Mouse (Mus musculus) cerebellum, postnatal 36 days (tissue): ENCODE measurements around the gene Ppp1cc.

Experiments
- DNase-seq, 2 experiments: peaks; one replicate each; pipeline ENCODE4 v3.0.0; 2021 to 2022; ENCODE audit warnings: mixed read lengths in 2 of 2

The Ppp1cc gene

GRCm38 (mm10) chr5:122157827-122158381, at the start of gene Ppp1cc:
TSS of gene Ppp1cc (plus strand) at chr5:122158278.
- DNase-seq = peak; percentile 87 to 92

DNA sequence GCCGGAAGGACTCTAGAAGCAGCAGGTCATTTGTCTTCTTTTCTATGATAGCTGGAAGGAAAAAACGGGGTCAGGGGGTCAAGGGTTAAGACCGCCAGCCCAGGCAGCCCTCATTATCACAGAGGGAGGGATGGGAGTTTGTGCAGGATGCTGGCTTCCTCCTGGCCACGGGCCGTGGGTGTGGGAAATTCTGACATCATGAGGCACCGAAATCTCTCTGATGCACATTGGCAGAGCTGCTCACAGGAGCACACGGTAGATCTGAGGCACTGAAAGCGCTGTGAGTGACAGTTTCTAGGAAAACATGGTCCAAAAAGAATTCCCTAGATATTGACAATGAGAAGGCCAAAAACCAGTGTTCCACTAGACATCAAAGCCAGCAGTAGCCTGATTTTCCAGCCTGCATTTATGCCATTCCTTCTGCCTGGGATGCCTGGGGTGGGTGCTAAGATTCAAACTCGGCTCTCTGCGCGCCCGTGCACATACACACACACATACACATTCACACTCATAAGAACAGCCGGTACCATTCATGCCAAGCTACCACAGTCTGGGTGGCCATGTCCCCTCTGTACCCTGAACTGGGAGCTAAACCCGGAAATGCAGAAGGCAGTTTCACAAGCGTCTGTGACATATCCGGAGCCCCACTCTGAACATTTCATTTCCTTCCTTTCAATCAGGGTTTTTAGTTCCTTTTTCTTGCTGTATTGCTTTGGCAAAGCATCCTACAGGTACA, 48.6 kb upstream of the Ppp1cc start:
- no peak for DNase-seq

DNA sequence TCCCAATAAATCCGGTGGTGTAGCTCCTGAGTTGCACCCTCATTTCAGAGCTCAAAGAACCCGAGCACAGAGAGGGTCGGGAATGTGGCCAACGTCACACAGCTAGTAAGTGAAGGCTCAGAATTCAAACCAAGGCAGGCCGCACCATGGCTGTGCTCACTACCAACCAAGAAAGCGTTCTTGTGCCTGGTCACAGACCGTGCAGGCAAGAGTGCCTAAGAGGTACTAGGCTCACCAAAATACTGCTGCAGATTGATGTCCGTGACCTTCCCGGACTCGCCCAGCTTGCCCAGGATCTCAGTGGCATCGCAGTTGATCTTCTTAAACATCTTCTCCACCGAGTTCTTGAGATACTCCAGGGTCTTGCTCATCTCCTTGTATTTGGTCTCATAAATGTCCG, 47.5 kb upstream of the Ppp1cc start:
- DNase-seq = no peak

DNA sequence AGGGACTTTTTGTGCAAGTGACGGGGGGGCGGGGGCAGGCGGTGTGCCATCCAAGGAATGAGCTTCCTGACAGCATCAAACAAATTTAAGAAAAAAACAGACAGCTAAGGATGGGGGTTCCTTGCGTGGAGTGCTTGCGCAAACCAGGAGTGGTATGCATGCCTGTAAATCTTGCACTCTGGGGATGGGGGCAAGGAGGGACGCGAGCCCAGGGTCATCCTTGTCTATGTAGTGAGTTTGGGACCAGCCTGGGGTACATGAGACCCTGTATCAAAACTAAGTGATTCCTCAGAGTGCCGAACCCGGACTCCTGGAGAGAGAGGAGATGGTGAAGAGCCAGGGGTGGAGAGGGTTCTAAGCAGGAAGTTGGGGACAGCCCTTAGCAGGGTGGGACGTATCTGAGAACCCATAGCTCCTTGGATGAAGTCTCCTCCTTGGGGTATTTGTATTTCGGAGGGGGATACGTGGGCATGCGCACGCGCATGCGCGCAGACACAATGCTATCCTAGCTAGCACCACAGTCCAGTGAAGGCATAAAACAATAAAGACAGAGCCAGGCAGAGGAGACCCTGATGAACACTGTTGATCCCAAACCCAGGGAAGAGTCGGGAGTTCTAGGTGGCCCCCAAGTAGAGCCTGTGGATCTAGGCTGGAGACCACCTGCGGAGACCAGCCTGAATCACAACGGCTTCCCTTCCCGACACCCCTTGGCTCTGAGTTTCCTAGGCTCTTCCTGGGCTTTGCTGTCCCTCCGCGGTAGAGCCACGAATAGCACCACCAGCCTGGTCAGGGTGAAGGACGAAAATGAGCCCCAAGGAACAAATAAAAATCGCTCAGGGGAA, 46.8 kb upstream of the Ppp1cc start:
- DNase-seq = no peak

- no peak for DNase-seq
These were observed 46.2 kb upstream of the Ppp1cc start for GRCm38 (mm10) chr5:122111933-122112248.

DNA sequence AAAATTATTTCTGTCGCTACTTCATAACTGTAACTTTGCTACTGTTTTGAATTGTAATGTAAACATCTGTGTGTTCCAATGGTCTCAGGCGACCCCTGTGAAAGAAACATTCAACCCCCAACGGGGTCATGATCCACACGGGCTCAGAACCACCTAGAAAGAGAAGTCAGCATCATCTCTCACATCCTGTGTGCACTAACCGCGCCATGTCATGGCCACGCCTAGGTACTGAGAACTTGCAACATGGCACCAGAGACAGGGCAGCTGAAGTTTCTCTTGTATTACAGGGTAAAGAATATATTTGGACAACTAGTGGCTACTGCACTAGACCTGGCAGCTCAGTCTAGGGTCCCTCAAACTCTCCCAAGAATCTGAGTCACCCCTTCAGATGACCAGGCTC, 44.6 kb upstream of the Ppp1cc start:
- no peak for DNase-seq

DNA sequence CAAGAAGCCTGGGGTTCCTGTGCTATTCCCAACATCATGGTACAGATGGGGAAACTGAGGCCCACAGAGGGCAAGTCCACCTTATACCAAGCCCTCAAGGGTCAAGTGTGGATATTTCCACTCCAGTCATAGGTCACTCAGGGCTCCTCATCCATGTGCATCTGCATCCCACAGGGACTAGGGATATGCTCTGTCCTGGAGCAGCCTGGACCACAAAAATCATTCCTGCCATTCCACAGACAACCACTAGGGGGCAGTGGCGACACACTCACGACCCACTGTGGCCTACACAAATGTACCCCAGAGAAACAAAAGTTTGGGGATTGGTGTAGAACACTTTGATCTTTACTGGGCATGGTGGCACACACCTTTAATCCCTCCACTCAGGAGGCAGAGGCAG, 43.9 kb upstream of the Ppp1cc start:
- DNase-seq = peak; percentile 69 to 80

GRCm38 (mm10) chr5:122115266-122115763, 42.8 kb upstream of the Ppp1cc start:
- DNase-seq = no peak

GRCm38 (mm10) chr5:122116243-122116642, 41.8 kb upstream of the Ppp1cc start:
- DNase-seq = no peak

DNA sequence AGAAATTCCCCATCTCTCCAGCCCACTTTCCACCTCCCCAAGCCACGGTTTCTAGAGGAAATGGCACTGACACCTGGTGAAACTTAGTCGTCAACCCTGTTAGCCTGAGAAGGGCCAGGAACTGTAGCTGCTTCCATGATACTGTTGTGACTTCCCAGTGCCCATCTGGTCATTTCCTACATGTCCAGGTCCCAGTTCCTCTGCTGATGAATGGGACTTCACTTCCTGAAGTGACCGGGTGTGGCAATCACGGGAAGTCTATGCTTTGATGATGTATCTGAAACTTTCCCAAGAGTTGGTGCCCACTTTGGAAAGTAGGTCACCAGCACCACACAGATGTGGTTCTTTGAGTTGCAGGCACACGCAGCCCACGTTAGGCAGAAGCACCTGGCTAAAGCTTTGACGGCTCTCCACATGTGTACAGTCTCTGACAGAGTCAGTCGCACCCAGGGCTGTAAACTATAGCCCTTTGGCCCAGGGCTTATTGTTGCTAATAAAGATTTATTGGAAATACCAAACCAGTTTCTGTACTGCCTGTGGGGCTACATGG, 32.8 kb upstream of the Ppp1cc start:
- DNase-seq = no peak

DNA sequence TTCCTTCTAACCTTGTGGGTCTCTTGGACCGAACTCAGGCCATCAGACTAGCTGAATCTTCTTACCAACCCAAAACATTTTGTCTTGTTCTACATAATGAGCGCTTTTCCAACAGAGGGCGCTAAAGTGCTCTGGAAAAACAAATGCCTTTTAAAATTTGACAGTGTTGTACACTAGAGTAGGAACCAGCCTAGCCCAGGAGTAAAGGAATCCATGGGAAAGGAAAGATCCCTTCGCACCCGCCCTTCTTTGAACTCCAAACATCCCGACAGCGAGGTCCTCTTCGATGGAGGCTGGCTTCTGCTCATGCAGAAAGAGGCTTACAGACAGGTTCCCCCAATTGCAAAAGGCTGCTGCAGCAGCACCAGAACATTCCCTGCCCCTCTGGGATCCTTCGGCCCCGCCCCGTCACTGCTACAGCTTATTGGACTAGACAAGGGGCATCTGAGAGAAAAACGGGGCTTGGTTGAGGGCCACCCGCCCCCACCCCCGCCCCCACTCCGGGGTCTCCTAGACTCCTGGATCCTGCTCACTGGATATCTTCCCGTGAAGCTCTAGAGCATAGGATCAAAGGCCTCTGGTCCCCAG, 28.9 kb upstream of the Ppp1cc start:
- peak; percentile 66 to 88 for DNase-seq

DNA sequence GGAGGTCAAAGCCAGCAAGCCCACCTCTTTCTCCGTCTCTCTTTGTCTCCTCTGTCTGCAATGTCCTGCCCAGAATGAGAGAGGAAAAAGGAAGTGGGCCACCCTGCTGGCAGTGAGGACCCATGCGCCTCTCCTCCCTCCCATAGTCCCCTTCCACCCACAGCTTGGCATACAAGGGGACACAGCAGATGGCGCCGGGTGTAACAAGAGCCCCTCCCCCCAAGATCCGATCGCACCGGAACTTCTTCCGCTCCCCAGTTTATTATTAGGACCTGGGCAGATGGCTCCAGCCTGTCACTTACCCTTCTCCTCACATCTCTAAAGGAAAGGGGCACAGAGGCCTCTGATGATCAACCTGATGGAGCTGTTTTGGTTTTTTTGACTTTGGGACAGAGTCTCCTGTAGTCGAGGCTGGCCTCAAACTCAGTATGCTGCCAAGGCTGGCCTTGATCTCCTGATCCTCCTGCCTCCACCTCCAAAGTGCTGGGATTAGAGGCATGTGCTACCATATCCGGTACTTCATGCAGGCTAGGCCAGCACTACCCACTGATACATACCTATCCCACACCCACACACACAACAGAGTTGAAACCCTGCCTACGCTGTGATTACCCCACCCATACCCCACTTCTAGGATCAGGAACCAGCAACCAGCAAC, 27.6 kb upstream of the Ppp1cc start:
- DNase-seq = peak; percentile 71 to 76

- peak; percentile 88 to 91 for DNase-seq
These were observed 26.7 kb upstream of the Ppp1cc start for GRCm38 (mm10) chr5:122131076-122132051.

DNA sequence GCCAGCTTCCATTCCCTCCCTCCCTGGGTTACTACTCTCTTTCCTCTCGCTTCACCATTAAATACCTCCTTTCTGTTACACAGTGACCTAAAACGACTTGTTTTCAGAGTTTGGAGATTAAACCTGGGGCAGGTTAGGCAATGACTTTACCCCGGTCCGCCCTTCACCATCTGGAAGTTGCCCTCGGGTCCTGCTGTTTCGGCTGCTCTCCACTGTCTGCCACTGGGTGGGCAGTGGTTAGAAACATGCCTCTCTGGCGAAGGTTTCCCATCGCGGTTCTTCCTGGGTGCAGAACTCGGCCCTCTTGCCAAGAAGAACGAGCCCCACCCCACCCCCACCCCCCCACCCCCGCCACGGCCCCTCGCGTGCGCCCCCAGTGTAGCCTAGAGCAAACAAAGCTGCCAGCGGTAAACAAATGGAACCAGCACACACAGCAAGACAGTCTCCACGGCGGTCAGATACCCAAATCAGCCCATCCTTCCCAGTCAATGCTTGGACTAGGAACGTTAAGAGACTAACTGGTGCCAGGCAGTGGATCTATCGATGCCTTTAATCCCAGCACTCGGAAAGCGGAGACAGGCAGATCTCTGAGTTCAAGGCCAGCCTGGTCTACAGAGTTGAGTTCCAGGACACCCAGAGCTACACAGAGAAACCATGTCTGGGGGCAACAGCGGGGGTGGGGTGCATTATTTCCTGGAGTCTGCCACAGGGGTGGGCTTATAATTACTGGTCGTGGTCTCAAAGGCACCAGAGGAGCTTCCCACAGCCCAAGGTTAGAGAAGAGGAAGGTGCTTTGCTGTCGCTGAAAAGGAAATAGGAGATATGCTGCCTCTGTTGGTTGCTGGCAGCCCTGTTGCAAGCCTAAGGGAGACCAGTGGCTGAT, 25.7 kb upstream of the Ppp1cc start:
- DNase-seq = no peak

DNA sequence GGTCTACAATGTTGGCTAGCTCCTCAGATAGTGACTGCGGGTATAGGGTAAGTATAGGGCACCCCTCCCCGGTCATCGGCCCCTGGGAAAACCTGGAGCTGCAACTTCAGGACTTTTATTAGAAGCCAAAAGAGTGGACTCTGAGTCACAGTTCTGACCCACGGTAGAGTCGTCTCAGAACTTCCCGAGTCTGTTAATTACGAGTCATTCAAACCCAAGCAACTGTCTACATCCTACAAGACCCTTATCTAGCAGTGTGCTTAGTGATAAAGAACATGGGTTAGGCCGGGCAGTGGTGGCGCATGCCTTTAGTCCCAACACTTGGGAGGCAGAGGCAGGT, 25.1 kb upstream of the Ppp1cc start:
- no peak for DNase-seq

DNA sequence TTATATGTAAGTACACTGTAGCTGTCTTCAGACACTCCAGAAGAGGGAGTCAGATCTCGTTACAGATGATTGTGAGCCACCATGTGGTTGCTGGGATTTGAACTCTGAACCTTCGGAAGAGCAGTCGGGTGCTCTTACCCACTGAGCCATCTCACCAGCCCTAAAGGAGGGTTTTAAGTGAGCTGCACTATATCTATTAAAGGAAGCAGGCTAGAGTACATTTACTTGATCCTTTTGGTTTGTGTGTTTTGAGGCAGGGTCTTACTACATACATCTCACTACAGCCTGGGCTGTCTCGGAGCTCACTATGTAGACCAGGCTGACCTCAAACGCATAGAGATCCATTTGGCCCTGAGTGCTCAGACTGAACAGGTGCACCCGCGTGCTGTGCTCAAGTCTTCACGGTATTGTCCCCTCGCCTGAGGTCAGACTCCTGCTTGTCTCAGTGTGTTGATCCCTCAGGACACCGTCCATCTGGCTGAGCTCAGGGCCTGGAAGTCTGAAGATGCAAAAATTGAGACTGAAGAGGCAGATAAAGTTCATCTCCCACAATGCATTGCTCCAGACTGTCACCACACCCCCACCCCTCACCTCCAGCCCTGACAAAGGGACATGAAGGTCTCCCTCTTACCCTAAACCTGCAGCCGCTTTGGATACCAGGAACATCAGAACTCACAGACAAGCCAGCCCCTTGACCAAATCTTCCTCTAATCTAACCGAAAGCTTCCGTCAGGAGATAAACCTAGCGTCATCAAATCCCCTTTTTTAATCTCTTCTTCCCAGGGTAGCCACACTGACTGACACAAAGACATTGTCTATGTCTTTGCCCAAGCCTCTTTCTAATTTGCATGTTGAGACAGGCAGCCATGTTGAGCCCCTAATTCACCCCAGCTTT, 23.4 kb upstream of the Ppp1cc start:
- peak; percentile 46 to 50 for DNase-seq

DNA sequence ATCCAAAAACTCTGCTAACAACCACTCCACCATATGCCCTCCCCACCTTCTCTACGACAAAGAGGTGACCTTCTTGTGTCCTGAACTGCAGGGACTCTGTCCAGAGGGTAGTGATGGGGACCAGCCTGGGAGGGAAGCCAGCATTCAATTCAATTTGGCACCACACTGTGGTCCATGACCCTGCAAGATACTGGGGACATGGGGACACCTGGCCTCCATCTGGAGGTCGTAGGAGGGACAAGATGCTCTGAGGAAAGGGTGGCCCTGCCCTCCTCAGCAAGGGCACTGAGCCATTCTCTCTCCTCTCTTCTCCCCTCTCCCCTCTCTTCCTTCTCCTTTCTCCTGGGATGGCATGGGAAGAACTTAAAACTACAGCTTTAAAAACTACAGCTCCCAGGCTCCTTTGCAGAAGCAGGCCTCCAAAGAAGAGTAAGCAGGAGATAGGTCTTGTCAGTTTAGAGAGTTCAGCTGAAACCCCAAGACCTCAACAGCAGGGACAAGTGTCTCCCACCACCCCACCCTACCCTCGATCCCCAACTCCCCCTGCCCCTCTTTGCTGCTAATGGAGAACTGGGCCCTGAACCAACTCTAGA, 22.7 kb upstream of the Ppp1cc start:
- peak in 1 of 2 experiments; percentile 35 for DNase-seq

GRCm38 (mm10) chr5:122136508-122137408, 21.3 kb upstream of the Ppp1cc start:
- DNase-seq = no peak
